Mouse (Mus musculus) layer of hippocampus, adult 8-10 months (tissue): ENCODE data around the gene Cacna1c. TPM values are rescaled to one million over a fixed set of nuclear protein-coding genes. Genes with fewer than 3 reads are reported as not detected.

ENCODE experiments used
- DNase-seq, 2 experiments: peaks; one replicate each; pipeline ENCODE4 v3.0.0; 2022; ENCODE audit warnings: low spot score in 2 of 2
- total RNA-seq, 4 experiments: library from RNA; stranded (reverse); gene quantifications; 2 replicates each; pipeline ENCODE4 v1.2.4; 2022

Gene Cacna1c
- total RNA-seq, 4 experiments from 2014 or later, result 67.6 to 88.2 (median 75.8) TPM

DNA sequence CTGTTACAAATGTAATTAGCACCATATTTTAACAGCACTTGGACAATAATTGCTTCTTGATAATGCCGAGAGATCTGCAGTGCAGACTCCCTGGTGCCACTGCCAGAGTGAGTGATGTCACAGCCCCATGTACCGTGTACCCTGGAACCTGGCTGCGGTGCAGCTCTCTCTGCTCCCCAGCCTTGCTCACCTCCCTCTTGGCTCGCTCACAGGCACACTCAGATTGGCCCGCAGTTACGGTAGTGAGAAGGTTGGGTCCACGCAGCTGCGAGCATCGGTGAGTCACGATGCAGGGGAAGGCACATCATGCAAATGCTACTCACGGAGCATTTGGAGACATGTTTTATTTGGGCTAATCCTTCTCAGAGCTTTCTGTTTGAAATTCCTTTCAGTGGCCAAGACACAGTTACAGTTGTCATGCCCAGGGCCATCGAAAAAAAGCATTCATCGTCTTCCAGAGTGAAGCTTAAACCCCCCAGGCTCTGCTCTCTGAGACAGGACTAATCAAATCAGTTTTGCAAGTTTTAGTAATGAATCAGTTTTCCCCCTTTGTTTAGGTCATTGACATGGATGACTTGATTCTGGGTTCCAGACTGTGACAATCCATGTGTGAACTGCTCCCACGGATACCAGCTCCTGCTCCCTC is 484.4 kb downstream of the Cacna1c start:
- peak; percentile 54 to 68 for DNase-seq

DNA sequence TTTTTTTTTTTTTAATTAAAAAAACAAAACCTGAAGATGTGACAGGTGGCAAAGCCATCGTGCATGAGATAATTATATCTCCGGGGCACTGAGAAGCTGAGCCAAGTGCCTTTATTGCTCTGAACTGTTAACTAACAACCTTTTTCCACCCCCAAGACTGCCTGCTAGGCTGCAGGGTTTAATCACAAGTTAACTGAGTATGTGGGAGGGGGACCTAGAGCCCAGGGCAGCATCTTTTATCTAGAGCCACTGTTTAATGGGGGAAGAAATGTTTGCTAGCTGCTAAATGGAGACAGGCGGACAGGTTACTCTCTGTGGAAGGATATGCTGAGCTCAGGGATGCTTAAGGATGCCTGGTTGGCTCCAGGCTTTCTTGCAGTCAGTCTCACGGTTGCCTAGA is 489.2 kb downstream of the Cacna1c start:
- DNase-seq, result no peak

GRCm38 (mm10) chr6:118705840-118706239 is 490.4 kb downstream of the Cacna1c start:
- no peak for DNase-seq

DNA sequence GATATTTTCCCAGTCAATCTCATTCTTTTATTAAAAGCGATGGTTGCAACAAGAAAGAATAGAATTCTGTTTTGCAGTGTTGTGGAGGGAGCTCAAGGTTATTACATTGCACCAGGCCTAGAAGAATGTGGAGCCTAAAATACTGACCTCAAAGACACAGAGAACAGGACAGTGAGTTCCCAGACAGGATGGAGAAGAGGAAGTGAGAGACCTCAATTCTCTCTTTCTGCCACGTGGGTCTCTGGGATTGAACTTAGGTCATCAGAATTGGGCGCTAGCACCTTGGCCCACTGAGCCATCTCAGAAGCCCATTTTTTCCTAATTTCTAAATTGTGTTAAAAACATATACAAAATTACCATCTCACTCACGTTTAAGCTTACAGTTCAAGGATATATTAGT is 501.6 kb downstream of the Cacna1c start:
- DNase-seq, result no peak

DNA sequence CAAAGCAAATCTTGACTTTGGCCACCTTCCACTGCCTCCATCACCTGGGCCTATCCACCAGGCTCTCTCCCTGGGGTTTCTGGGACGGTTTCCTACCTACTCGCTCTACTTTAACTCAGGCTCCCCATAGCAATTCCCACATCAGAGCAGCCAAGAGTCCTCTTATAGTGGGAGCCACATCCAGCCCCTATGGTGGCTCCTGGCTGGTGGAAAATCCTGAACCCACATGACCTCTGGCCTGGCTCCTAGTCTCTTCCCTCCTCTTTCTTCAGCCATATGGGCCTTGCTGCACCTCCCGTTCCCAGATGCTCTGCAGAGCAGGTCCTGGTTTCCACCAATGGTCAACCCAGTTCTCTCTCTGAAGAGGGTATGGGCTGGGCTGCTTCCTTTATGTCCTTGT is 506.8 kb downstream of the Cacna1c start:
- no peak for DNase-seq

DNA sequence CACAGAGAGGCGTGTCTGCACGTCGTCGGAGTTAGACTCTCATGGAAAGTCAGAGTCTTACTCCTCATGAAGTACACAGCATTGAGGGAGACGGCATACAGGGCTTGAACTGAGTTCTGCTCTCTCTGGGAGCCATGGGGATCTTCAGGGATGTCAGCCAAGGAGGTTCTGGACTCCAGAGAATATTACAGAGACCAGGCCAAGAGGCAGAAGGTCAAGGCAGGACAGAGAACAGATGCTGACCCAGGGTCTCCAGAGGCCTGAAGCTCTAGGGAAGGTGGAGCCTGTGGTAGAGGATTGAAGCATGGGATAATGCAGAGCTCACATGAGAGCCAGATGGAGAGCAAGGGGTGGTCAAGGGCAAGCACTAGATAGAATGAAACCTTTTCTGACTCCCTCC is 507.4 kb downstream of the Cacna1c start:
- DNase-seq, result no peak

GRCm38 (mm10) chr6:118680814-118681213 is 515.4 kb downstream of the Cacna1c start:
- DNase-seq, result peak; percentile 74 to 79

- DNase-seq, result peak in 1 of 2 experiments; percentile 10
Measured at GRCm38 (mm10) chr6:118678031-118678430, 518.2 kb downstream of the Cacna1c start.

DNA sequence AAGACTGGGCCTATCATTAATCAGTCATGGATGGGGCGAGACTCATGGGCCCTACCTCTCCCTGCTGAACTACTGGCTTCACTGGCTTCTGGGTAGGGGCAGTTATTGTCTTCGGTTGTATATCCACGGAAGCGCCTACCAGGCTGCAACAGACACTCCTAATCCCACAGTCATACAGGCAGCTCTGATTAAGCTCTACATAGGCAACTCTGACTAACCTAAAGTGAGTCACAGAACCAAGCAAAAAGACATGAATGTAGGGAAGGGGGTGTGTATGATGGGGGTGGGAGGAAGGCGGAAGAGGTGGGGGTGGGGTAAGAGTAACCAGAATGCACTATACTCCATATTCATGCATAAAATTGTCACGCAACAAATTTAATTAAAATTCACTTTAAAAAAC is 518.9 kb downstream of the Cacna1c start:
- no peak for DNase-seq

DNA sequence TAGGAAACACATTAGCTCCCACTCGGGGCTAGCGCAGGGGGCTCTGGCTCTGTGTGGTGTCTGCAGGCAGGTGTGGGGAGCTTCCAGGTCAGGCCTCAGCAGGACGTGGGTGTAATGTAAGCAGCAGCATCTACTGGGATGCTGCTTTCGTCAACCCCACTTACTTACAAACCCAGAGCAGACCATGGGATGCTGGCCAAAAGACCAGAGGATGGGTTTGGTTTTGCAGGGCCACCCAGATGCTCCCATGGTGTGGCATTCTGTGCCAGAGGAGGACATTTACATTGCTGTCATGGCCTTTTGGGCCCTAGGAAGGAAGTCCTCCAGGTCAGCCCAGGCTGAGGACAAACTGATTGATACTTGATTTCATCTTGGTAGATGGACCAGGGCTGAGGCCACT is 521.4 kb downstream of the Cacna1c start:
- no peak for DNase-seq

DNA sequence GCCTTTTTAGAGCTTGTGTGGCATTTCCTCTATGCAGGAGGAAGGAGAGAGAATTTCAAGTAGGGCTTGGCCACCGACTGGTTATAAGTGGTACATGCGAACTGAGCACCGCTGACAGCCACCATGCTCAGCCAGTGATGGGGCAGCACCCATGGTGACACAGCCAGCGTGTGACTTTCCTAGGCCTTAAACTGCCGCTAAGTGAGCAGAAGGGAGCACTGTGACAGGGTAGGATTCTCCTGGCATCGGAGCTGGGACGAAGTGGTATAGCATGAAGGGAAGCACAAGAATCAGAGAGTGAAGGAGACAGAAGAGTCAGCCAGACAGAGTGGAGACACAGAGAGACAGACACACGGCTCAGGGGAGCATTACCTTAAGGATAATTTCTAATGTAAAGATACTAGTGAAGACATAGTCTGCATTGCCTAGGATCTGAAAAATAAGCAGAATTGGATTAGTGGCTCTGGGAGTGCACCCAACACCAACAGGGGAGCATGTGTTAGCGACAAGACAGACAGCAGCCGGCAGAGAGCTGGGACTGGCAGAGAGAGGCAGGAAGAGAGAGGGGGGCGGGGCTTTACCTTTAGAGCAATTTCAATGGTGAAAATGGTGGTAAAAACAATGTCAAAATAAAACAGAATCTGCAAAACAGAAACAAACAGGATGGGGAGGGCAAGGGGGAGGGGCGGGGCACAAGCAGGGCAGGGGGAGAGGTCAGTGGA is 522.1 kb downstream of the Cacna1c start:
- DNase-seq, result peak in 1 of 2 experiments; percentile 38

GRCm38 (mm10) chr6:118653331-118653730 is 542.9 kb downstream of the Cacna1c start:
- DNase-seq, result no peak

DNA sequence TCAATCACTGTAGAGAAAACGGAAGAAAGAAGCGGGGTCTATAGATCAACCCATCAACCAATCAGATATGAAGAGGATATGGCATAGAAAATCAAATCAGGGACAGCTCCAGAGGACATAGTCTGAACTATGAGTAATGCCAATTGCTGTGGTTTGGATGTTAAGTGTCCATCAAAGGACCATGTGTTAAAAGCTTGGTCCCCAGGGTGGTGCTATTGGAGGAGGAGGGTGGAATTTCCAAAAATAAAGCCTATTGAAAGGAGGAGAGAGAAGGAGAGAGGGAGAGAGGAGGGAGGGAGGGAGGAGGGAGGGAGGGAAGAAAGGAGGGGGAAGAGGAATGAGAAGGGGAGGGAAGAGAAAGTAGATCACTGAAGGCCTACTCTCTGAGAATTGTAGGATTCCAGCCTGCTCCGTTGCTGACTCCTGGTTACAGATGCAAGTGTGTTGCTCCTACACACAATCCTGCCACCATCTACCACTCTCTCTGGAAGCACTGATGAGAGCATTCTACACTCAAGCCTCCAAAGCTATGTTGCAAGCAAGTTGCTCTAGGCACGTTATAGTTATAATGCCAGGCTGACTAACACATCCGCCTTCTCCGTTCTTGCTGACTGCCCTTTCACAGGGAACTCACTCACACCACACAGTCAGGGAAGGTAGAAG is 547.0 kb downstream of the Cacna1c start:
- DNase-seq, result no peak

GRCm38 (mm10) chr6:118646265-118647061 is 549.8 kb downstream of the Cacna1c start:
- DNase-seq, result peak; percentile 38 to 55

DNA sequence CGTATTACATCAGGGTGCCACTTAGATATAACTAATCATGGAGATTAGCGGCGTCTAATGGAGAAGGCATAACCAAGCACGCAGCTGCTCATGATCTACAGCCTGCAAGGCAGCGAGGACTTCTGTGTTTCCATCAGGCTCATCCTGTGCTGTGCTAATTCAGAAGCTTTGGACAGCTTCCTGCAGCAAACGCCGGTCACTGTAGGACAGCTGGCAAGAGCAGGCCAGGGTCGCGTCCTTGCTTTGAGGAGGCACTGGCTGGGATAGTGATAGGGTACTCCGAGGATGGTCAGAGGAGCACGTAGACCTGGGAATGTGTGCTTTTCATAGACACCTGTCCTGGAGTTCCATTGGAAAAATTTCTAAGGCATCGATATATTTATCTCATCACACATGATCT is 551.4 kb downstream of the Cacna1c start:
- no peak for DNase-seq

- DNase-seq, result no peak
Measured at GRCm38 (mm10) chr6:118643541-118643940, 552.7 kb downstream of the Cacna1c start.

GRCm38 (mm10) chr6:118641671-118642325 is 554.4 kb downstream of the Cacna1c start:
- no peak for DNase-seq

GRCm38 (mm10) chr6:118639816-118640215 is 556.4 kb downstream of the Cacna1c start:
- DNase-seq, result no peak

GRCm38 (mm10) chr6:118638911-118639310 is 557.3 kb downstream of the Cacna1c start:
- DNase-seq, result no peak

- DNase-seq, result peak; percentile 38 to 57
Measured at GRCm38 (mm10) chr6:118632491-118632890, 563.7 kb downstream of the Cacna1c start.

- no peak for DNase-seq
Measured at GRCm38 (mm10) chr6:118630006-118630405, 566.2 kb downstream of the Cacna1c start.
